Mouse (Mus musculus): ENCODE measurements at regions not wholly inside any gene's neighbourhood (a gene's known extent, or its start where the extent isn't known, plus 50 kb on each side); places are given as distances from the start of the nearest gene placed in this dataset.

GRCm38 (mm10) chr6:51728816-51729562 is 205.3 kb downstream of the Snx10 start:
- H3K4me2 ChIP-seq (ENCODE audit: low read depth, low read length), result no peak overlapping the region
- H3K4me1 ChIP-seq (ENCODE audit: control insufficient read depth, insufficient read depth, low read length), result peaks cover 3% of the 10 kb centered on the region; the same call in 1 of the 2 replicates
- ATAC-seq (ENCODE audit: low read depth), result peak; percentile 66; the same call in 1 of the 2 replicates
- H3K36me3 ChIP-seq (ENCODE audit: control insufficient read depth, insufficient read depth, low read length), result no peaks in the 10 kb centered on the region
- no peaks in the 10 kb centered on the region for H3K9me3 ChIP-seq (ENCODE audit: control insufficient read depth, low read length)
- no peaks in the 10 kb centered on the region for H3K27me3 ChIP-seq (ENCODE audit: control insufficient read depth, insufficient read depth, low read length)
- WGBS, result 31% methylated on average over 10 of the region's 10 CpGs
- no peak overlapping the region for H3K4me3 ChIP-seq (ENCODE audit: low read depth, low read length)
- H3K27ac ChIP-seq (ENCODE audit: low read depth, low read length), result 0 out of 2 replicates have a peak overlapping the region, but pooled peaks have one; percentile 1
- H3K9ac ChIP-seq (replicated peaks; ENCODE audit: low read depth, low read length), result no peak overlapping the region

GRCm38 (mm10) chr6:51730564-51731351 is 207.1 kb downstream of the Snx10 start:
- H3K27ac ChIP-seq (ENCODE audit: low read depth, low read length), result no peak overlapping the region
- H3K36me3 ChIP-seq (ENCODE audit: control insufficient read depth, insufficient read depth, low read length), result no peaks in the 10 kb centered on the region
- H3K4me3 ChIP-seq (ENCODE audit: low read depth, low read length), result no peak overlapping the region
- no peak for ATAC-seq (ENCODE audit: low read depth)
- 0 out of 2 replicates have a peak overlapping the region, but pooled peaks have one; percentile 2 for H3K9ac ChIP-seq (replicated peaks; ENCODE audit: low read depth, low read length)
- H3K27me3 ChIP-seq (ENCODE audit: control insufficient read depth, insufficient read depth, low read length), result no peaks in the 10 kb centered on the region
- no peak overlapping the region for H3K4me2 ChIP-seq (ENCODE audit: low read depth, low read length)
- WGBS, result 64% methylated on average over 17 of the region's 17 CpGs
- H3K4me1 ChIP-seq (ENCODE audit: control insufficient read depth, insufficient read depth, low read length), result peaks cover 3% of the 10 kb centered on the region; the same call in 1 of the 2 replicates
- no peaks in the 10 kb centered on the region for H3K9me3 ChIP-seq (ENCODE audit: control insufficient read depth, low read length)

- H3K9me3 ChIP-seq (ENCODE audit: control insufficient read depth, low read length), result no peaks in the 10 kb centered on the region
- H3K9ac ChIP-seq (replicated peaks; ENCODE audit: low read depth, low read length), result no peak overlapping the region
- 65% methylated on average over 11 of the region's 11 CpGs for WGBS
- no peaks in the 10 kb centered on the region for H3K36me3 ChIP-seq (ENCODE audit: control insufficient read depth, insufficient read depth, low read length)
- no peak overlapping the region for H3K4me2 ChIP-seq (ENCODE audit: low read depth, low read length)
- ATAC-seq (ENCODE audit: low read depth), result no peak
- H3K27ac ChIP-seq (ENCODE audit: low read depth, low read length), result no peak overlapping the region
- peaks cover 3% of the 10 kb centered on the region; the same call in 1 of the 2 replicates for H3K4me1 ChIP-seq (ENCODE audit: control insufficient read depth, insufficient read depth, low read length)
- no peak overlapping the region for H3K4me3 ChIP-seq (ENCODE audit: low read depth, low read length)
- H3K27me3 ChIP-seq (ENCODE audit: control insufficient read depth, insufficient read depth, low read length), result no peaks in the 10 kb centered on the region
Observed at GRCm38 (mm10) chr6:51732298-51732895, 208.7 kb downstream of the Snx10 start.

- 44% methylated on average over 5 of the region's 5 CpGs for WGBS
- ATAC-seq (ENCODE audit: low read depth), result no peak
- no peaks in the 10 kb centered on the region for H3K27me3 ChIP-seq (ENCODE audit: control insufficient read depth, insufficient read depth, low read length)
Observed at GRCm38 (mm10) chr6:51736051-51736450, 212.3 kb downstream of the Snx10 start.

GRCm38 (mm10) chr6:51743105-51743660 is 219.5 kb downstream of the Snx10 start:
- H3K9ac ChIP-seq (replicated peaks; ENCODE audit: low read depth, low read length), result no peak overlapping the region
- no peak overlapping the region for H3K27ac ChIP-seq (ENCODE audit: low read depth, low read length)
- no peak overlapping the region for H3K4me3 ChIP-seq (ENCODE audit: low read depth, low read length)
- peaks cover 11% of the 10 kb centered on the region for H3K4me1 ChIP-seq (ENCODE audit: control insufficient read depth, insufficient read depth, low read length)
- no peak for ATAC-seq (ENCODE audit: low read depth)
- H3K36me3 ChIP-seq (ENCODE audit: control insufficient read depth, insufficient read depth, low read length), result no peaks in the 10 kb centered on the region
- no peak overlapping the region for H3K4me2 ChIP-seq (ENCODE audit: low read depth, low read length)
- no peaks in the 10 kb centered on the region for H3K9me3 ChIP-seq (ENCODE audit: control insufficient read depth, low read length)
- 46% methylated on average over 15 of the region's 15 CpGs for WGBS
- no peaks in the 10 kb centered on the region for H3K27me3 ChIP-seq (ENCODE audit: control insufficient read depth, insufficient read depth, low read length)

More at GRCm38 (mm10) chr6:51736051-51736450, 212.3 kb downstream of the Snx10 start:
- Histone ChIP-seq H3K9me3 (ENCODE audit: control insufficient read depth, low read length) (no peaks in the 10 kb centered on the region), H3K4me3 (ENCODE audit: low read depth, low read length) (no peak overlapping the region), H3K4me1 (ENCODE audit: control insufficient read depth, insufficient read depth, low read length) (no peaks in the 10 kb centered on the region), H3K27ac (ENCODE audit: low read depth, low read length) (no peak overlapping the region), H3K9ac (replicated peaks; ENCODE audit: low read depth, low read length) (no peak overlapping the region), H3K36me3 (ENCODE audit: control insufficient read depth, insufficient read depth, low read length) (no peaks in the 10 kb centered on the region), H3K4me2 (ENCODE audit: low read depth, low read length) (no peak overlapping the region)

- WGBS, result 37% methylated on average over 2 of the region's 2 CpGs
- ATAC-seq (ENCODE audit: low read depth), result no peak
- H3K4me1 ChIP-seq (ENCODE audit: control insufficient read depth, insufficient read depth, low read length), result peaks cover 11% of the 10 kb centered on the region
- no peaks in the 10 kb centered on the region for H3K27me3 ChIP-seq (ENCODE audit: control insufficient read depth, insufficient read depth, low read length)
- no peak overlapping the region for H3K9ac ChIP-seq (replicated peaks; ENCODE audit: low read depth, low read length)
- H3K36me3 ChIP-seq (ENCODE audit: control insufficient read depth, insufficient read depth, low read length), result no peaks in the 10 kb centered on the region
- no peak overlapping the region for H3K4me2 ChIP-seq (ENCODE audit: low read depth, low read length)
- no peak overlapping the region for H3K4me3 ChIP-seq (ENCODE audit: low read depth, low read length)
- H3K27ac ChIP-seq (ENCODE audit: low read depth, low read length), result no peak overlapping the region
- no peaks in the 10 kb centered on the region for H3K9me3 ChIP-seq (ENCODE audit: control insufficient read depth, low read length)
Observed at GRCm38 (mm10) chr6:51744607-51745006, 220.9 kb downstream of the Snx10 start.

- H3K27me3 ChIP-seq (ENCODE audit: control insufficient read depth, insufficient read depth, low read length), result no peaks in the 10 kb centered on the region
- peaks cover 6% of the 10 kb centered on the region; the same call in 1 of the 2 replicates for H3K4me1 ChIP-seq (ENCODE audit: control insufficient read depth, insufficient read depth, low read length)
- peak; percentile 34; the same call in 1 of the 2 replicates for ATAC-seq (ENCODE audit: low read depth)
- peak overlapping the region; percentile 16; the same call in 1 of the 2 replicates for H3K4me2 ChIP-seq (ENCODE audit: low read depth, low read length)
- H3K9me3 ChIP-seq (ENCODE audit: control insufficient read depth, low read length), result no peaks in the 10 kb centered on the region
- WGBS, result 32% methylated on average over 8 of the region's 8 CpGs
- no peaks in the 10 kb centered on the region for H3K36me3 ChIP-seq (ENCODE audit: control insufficient read depth, insufficient read depth, low read length)
- H3K9ac ChIP-seq (replicated peaks; ENCODE audit: low read depth, low read length), result no peak overlapping the region
- no peak overlapping the region for H3K4me3 ChIP-seq (ENCODE audit: low read depth, low read length)
- H3K27ac ChIP-seq (ENCODE audit: low read depth, low read length), result peak overlapping the region; percentile 69; the same call in 1 of the 2 replicates
Observed at GRCm38 (mm10) chr6:51754239-51754681, 230.6 kb downstream of the Snx10 start.

- H3K4me3 ChIP-seq (ENCODE audit: low read depth, low read length), result no peak overlapping the region
- no peak for ATAC-seq (ENCODE audit: low read depth)
- WGBS, result 66% methylated on average over 3 of the region's 3 CpGs
- no peaks in the 10 kb centered on the region for H3K27me3 ChIP-seq (ENCODE audit: control insufficient read depth, insufficient read depth, low read length)
- H3K27ac ChIP-seq (ENCODE audit: low read depth, low read length), result no peak overlapping the region
- no peak overlapping the region for H3K9ac ChIP-seq (replicated peaks; ENCODE audit: low read depth, low read length)
- H3K9me3 ChIP-seq (ENCODE audit: control insufficient read depth, low read length), result no peaks in the 10 kb centered on the region
- peaks cover 6% of the 10 kb centered on the region; the same call in 1 of the 2 replicates for H3K4me1 ChIP-seq (ENCODE audit: control insufficient read depth, insufficient read depth, low read length)
- no peaks in the 10 kb centered on the region for H3K36me3 ChIP-seq (ENCODE audit: control insufficient read depth, insufficient read depth, low read length)
- H3K4me2 ChIP-seq (ENCODE audit: low read depth, low read length), result no peak overlapping the region
Observed at GRCm38 (mm10) chr6:51757131-51757530, 233.4 kb downstream of the Snx10 start.
